8 mouse cellular contexts compared by ENCODE assay signal in the genomic region with DNA sequence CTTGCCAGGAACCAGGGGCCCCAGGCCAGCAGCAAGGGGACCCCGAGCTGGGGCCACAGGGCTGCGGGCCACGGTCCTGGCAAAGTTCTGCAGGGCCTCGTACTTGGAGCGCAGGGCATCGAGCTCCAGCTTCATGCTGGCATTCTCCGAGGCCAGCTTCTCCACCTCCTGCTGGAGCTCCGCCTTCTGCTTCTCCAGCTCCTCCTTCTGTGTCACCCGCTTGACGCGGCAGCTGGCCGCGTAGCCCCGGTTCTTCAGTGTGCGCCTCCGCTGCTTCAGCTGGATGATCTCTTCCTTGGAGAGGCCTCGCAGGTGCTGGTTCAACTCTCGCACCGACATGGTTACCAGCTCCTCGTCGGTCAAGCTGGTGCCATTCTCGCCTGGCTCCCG. TPM values are rescaled to one million over a fixed set of nuclear protein-coding genes. Genes with fewer than 3 reads are reported as not detected.
DNase-seq lines count a peak whose midpoint lies in the region; ATAC-seq and TF ChIP-seq lines count a peak whose summit lies in the region.

No protein-coding gene starts in this region.

- intact Hi-C loops in left cerebral cortex, adult 2 months (cut with DNase I) = no loop called here
- intact Hi-C loops in left cerebral cortex, postnatal 36 days (cut with DNase I) = no loop called here

- peak overlapping the region; percentile 69 for H3K27ac ChIP-seq in left cerebral cortex, adult 2 months
- peak overlapping the region; percentile 43; the same call in 1 of the 2 replicates for H3K27ac ChIP-seq in intestine, embryonic 14.5 days (ENCODE audit: low read depth)
- H3K27ac ChIP-seq in liver, postnatal 0 days (ENCODE audit: low read depth) = peak overlapping the region; percentile 99

- H3K36me3 ChIP-seq in intestine, embryonic 14.5 days (ENCODE audit: control insufficient read depth, insufficient read depth, low read length) = peaks cover 16% of the 10 kb centered on the region
- H3K36me3 ChIP-seq in liver, postnatal 0 days (replicated peaks; ENCODE audit: insufficient read depth, low read length) = peaks cover 12% of the 10 kb centered on the region

- peak overlapping the region; percentile 18; the same call in 1 of the 2 replicates for H3K4me2 ChIP-seq in intestine, embryonic 14.5 days (ENCODE audit: low read length)
- peak overlapping the region; percentile 84 for H3K4me2 ChIP-seq in liver, postnatal 0 days (ENCODE audit: low read depth, low read length)

- no peak for TF ChIP-seq CTCF in left cerebral cortex, adult 2 months (IDR thresholded peaks at IDR 0.05)
- TF ChIP-seq CTCF in liver, postnatal 0 days (IDR thresholded peaks at IDR 0.05; ENCODE audit: low read depth) = no peak

- H3K9me3 ChIP-seq in intestine, embryonic 14.5 days (ENCODE audit: control insufficient read depth, low read length) = no peaks in the 10 kb centered on the region
- H3K9me3 ChIP-seq in liver, postnatal 0 days (ENCODE audit: low read length) = no peaks in the 10 kb centered on the region

- no peak for DNase-seq in left cerebral cortex, adult 2 months (ENCODE audit: extremely low spot score in 1 of 2, low spot score in 2 of 2)
- no peak for DNase-seq in left cerebral cortex, adult 9 months (ENCODE audit: low spot score in 2 of 2)
- peak; percentile 62 for DNase-seq in brain, adult 2 months (ENCODE audit: low read depth, low spot score)
- DNase-seq in intestine, embryonic 14.5 days (ENCODE audit: low spot score) = no peak
- DNase-seq in liver, postnatal 0 days = peak; percentile 81
- DNase-seq in spleen, postnatal 36 days (ENCODE audit: low spot score in 2 of 2) = peak; percentile 72 to 76
- DNase-seq in ovary, postnatal 10 days (ENCODE audit: low spot score) = no peak
- DNase-seq in left cerebral cortex, postnatal 36 days (ENCODE audit: low spot score in 2 of 2) = no peak

- TF ChIP-seq EP300 in liver, postnatal 0 days (IDR thresholded peaks at IDR 0.05; ENCODE audit: low read depth) = no peak

- WGBS in intestine, embryonic 14.5 days = 80% methylated on average over 23 of the region's 23 CpGs
- WGBS in liver, postnatal 0 days (ENCODE audit: insufficient replicate concordance) = 31% methylated on average over 23 of the region's 23 CpGs

- H3K4me1 ChIP-seq in intestine, embryonic 14.5 days (replicated peaks; ENCODE audit: control insufficient read depth, insufficient read depth, low read length) = peaks cover 26% of the 10 kb centered on the region
- H3K4me1 ChIP-seq in liver, postnatal 0 days (ENCODE audit: insufficient read depth) = peaks cover 75% of the 10 kb centered on the region

- H3K9ac ChIP-seq in intestine, embryonic 14.5 days (ENCODE audit: low read length) = peak overlapping the region; percentile 11; the same call in 1 of the 2 replicates
- H3K9ac ChIP-seq in liver, postnatal 0 days (replicated peaks) = peak overlapping the region; percentile 98

- H3K27me3 ChIP-seq in intestine, embryonic 14.5 days (replicated peaks; ENCODE audit: control insufficient read depth, insufficient read depth, low read length) = no peaks in the 10 kb centered on the region
- H3K27me3 ChIP-seq in liver, postnatal 0 days (ENCODE audit: insufficient read depth, low read length) = no peaks in the 10 kb centered on the region

- ATAC-seq in intestine, embryonic 14.5 days (replicated peaks; ENCODE audit: low FRiP score, low TSS enrichment, low read depth) = no peak
- no peak for ATAC-seq in liver, postnatal 0 days

- H3K4me3 ChIP-seq in left cerebral cortex, adult 2 months = peak overlapping the region; percentile 14; the same call in 1 of the 2 replicates
- no peak overlapping the region for H3K4me3 ChIP-seq in intestine, embryonic 14.5 days (ENCODE audit: low read depth, low read length)
- H3K4me3 ChIP-seq in liver, postnatal 0 days (ENCODE audit: low read depth, low read length) = peak overlapping the region; percentile 96

RNA-seq across cellular contexts. Expression of gene Mafg, which starts 4.1 kb away (rescaled TPM):
- 100 to 1,000 TPM; 104 to 107 TPM for total RNA-seq in left cerebral cortex, adult 2 months (2021)
- 20.1 and 25.0 TPM in 2 replicates for polyA plus RNA-seq in intestine, embryonic 14.5 days (2014; fragmentation: Nextera tagmentation; extraction: Ambion mirVana)
- polyA plus RNA-seq in liver, postnatal 0 days (2015; fragmentation: Nextera tagmentation; extraction: Ambion mirVana) = 30.8 and 35.8 TPM in 2 replicates
- total RNA-seq in left cerebral cortex, postnatal 36 days (2021) = 100 to 1,000 TPM in 1 of 2 experiments, 10 to 100 TPM in 1; 76.5 to 103 TPM

RNA-seq across cellular contexts. Expression of gene Sirt7, which starts 4.3 kb away (rescaled TPM):
- 10 to 100 TPM; 43.2 to 45.3 TPM for total RNA-seq in left cerebral cortex, adult 2 months (2021)
- polyA plus RNA-seq in intestine, embryonic 14.5 days (2014; fragmentation: Nextera tagmentation; extraction: Ambion mirVana) = 31.8 and 35.6 TPM in 2 replicates
- 34.3 TPM in 2 replicates for polyA plus RNA-seq in liver, postnatal 0 days (2015; fragmentation: Nextera tagmentation; extraction: Ambion mirVana)
- total RNA-seq in left cerebral cortex, postnatal 36 days (2021) = 10 to 100 TPM; 37.8 to 43.3 TPM

RNA-seq across cellular contexts. Expression of gene Pcyt2, which starts 11.6 kb away (rescaled TPM):
- total RNA-seq in left cerebral cortex, adult 2 months (2021) = 100 to 1,000 TPM; 133 to 140 TPM
- 157 and 179 TPM in 2 replicates for polyA plus RNA-seq in intestine, embryonic 14.5 days (2014; fragmentation: Nextera tagmentation; extraction: Ambion mirVana)
- polyA plus RNA-seq in liver, postnatal 0 days (2015; fragmentation: Nextera tagmentation; extraction: Ambion mirVana) = 217 and 222 TPM in 2 replicates
- 100 to 1,000 TPM; 115 to 135 TPM for total RNA-seq in left cerebral cortex, postnatal 36 days (2021)

RNA-seq across cellular contexts. Expression of gene Pycr1, which starts 14.2 kb away (rescaled TPM):
- 1 to 10 TPM; 2.4 to 3.1 TPM for total RNA-seq in left cerebral cortex, adult 2 months (2021)
- polyA plus RNA-seq in intestine, embryonic 14.5 days (2014; fragmentation: Nextera tagmentation; extraction: Ambion mirVana) = 22.4 and 23.2 TPM in 2 replicates
- 1.5 and 1.7 TPM in 2 replicates for polyA plus RNA-seq in liver, postnatal 0 days (2015; fragmentation: Nextera tagmentation; extraction: Ambion mirVana)
- total RNA-seq in left cerebral cortex, postnatal 36 days (2021) = 1 to 10 TPM; 2.9 to 3.9 TPM

RNA-seq across cellular contexts. Expression of gene Myadml2, which starts 18.6 kb away (rescaled TPM):
- total RNA-seq in left cerebral cortex, adult 2 months (2021) = 1 to 10 TPM; 6.9 to 8.8 TPM
- 0.32 TPM in 1 of 2 replicates, not detected in the other for polyA plus RNA-seq in intestine, embryonic 14.5 days (2014; fragmentation: Nextera tagmentation; extraction: Ambion mirVana)
- polyA plus RNA-seq in liver, postnatal 0 days (2015; fragmentation: Nextera tagmentation; extraction: Ambion mirVana) = 0.26 and 0.50 TPM in 2 replicates
- 10 to 100 TPM in 1 of 2 experiments, 1 to 10 TPM in 1; 8.2 to 11.9 TPM for total RNA-seq in left cerebral cortex, postnatal 36 days (2021)

Comparison
In these comparisons a context has a peak if more than half of its experiments do, and no peak if none do; other contexts are left out.
1. DNase-seq: peak in brain, adult 2 months (single experiment), liver, postnatal 0 days (single experiment) and spleen, postnatal 36 days (2 of 2); none in left cerebral cortex, adult 2 months (0 of 2), left cerebral cortex, adult 9 months (0 of 2), intestine, embryonic 14.5 days (single experiment), ovary, postnatal 10 days (single experiment) and left cerebral cortex, postnatal 36 days (0 of 2).
2. H3K27ac ChIP-seq: peak in every context shown above with its lines; median percentile 99 in liver, postnatal 0 days; 69 in left cerebral cortex, adult 2 months; 43 in intestine, embryonic 14.5 days.